Mouse (Mus musculus) testis, adult 2 months (tissue): ENCODE measurements around the gene Tmem41a.

Source experiments
- CTCF ChIP-seq: fragments of 200-500 bp; IDR thresholded peaks from 2 replicates; pipeline ENCODE4 v1.5.1; 2012; ENCODE audit warnings: low read depth, mild to moderate bottlenecking, inconsistent platforms, low read length, moderate library complexity; ENCODE audit not compliant: control insufficient read depth, insufficient read depth, insufficient replicate concordance
- POLR2A ChIP-seq: fragments of 200-500 bp; IDR thresholded peaks from 2 replicates; pipeline ENCODE4 v1.6.1; 2012; ENCODE audit warnings: low read depth, mild to moderate bottlenecking, inconsistent platforms, low read length, moderate library complexity; ENCODE audit not compliant: control insufficient read depth

- TF ChIP-seq CTCF, result no peak
- no peak for TF ChIP-seq POLR2A
These were observed 46.1 kb downstream of the Tmem41a start for GRCm38 (mm10) chr16:21901286-21901685.
